Mouse (Mus musculus) cerebellum, adult 2 months (tissue): ENCODE results near the gene Cdc14a.

Experiments
- CTCF ChIP-seq: fragments of 200-500 bp; IDR thresholded peaks from 2 replicates; pipeline ENCODE4 v1.5.1; 2011; ENCODE audit warnings: low read depth, mild to moderate bottlenecking, control low read depth, low read length, moderate library complexity, borderline replicate concordance; ENCODE audit not compliant: insufficient read depth
- POLR2A ChIP-seq: fragments of 200-500 bp; IDR thresholded peaks from 2 replicates; pipeline ENCODE4 v1.6.1; 2011; ENCODE audit warnings: low read length, control low read depth, borderline replicate concordance; ENCODE audit not compliant: insufficient read depth

DNA sequence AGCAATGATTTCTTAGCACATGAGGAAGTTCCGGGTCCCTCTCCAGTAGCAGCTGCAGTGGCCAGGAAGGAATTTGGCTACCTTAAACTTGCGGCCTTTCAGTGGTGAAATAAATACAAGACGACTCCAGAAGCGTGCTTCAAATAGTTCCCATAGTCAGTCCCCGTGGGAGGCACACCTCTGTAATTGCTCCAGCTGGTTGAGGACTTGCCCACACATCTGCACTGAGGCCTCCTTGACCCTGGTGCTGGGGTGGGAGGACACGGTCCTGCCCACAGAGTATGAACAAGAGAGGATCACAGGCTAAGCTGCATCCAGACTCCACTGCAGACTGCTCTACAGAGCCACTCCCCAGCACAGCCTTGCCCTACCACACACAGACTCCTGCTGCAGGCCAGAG, 85.2 kb downstream of the Cdc14a start:
- no peak for TF ChIP-seq CTCF
- TF ChIP-seq POLR2A: no peak
